Mouse (Mus musculus): ENCODE measurements around the gene Ifi206. TPM values are rescaled to one million over a fixed set of nuclear protein-coding genes. Genes with fewer than 3 reads are reported as not detected.

Gene Ifi206
- polyA plus RNA-seq, 1 experiment from 2014 or later = not detected

- no peak overlapping the region for H3K4me2 ChIP-seq (ENCODE audit: low read depth, low read length)
- H3K27ac ChIP-seq (replicated peaks; ENCODE audit: low read depth, low read length) = no peak overlapping the region
- no peaks in the 10 kb centered on the region for H3K27me3 ChIP-seq (ENCODE audit: control insufficient read depth, insufficient read depth, low read length)
- H3K4me1 ChIP-seq (ENCODE audit: control insufficient read depth, insufficient read depth, low read length) = no peaks in the 10 kb centered on the region
- no peaks in the 10 kb centered on the region for H3K36me3 ChIP-seq (replicated peaks; ENCODE audit: control insufficient read depth, insufficient read depth, low read depth, low read length)
- H3K4me3 ChIP-seq (ENCODE audit: low read depth, low read length) = no peak overlapping the region
- ATAC-seq (replicated peaks; ENCODE audit: insufficient number of reproducible peaks, low FRiP score, low TSS enrichment, low read depth) (peak; percentile 67; the same call in 1 of the 2 replicates), DNase-seq (ENCODE audit: low spot score) (peak; percentile 62)
- H3K9ac ChIP-seq (replicated peaks; ENCODE audit: low read length) = no peak overlapping the region
- WGBS = 52% methylated on average over 7 of the region's 7 CpGs
- H3K9me3 ChIP-seq (replicated peaks; ENCODE audit: control insufficient read depth, low read length) = no peaks in the 10 kb centered on the region
These were observed 34.6 kb downstream of the Ifi206 start for GRCm38 (mm10) chr1:173456139-173456754.

GRCm38 (mm10) chr1:173451665-173452064 lies 39.2 kb downstream of the Ifi206 start:
- no peak overlapping the region for H3K9ac ChIP-seq (replicated peaks; ENCODE audit: low read length)
- WGBS = 84% methylated on average over 5 of the region's 5 CpGs
- no peak overlapping the region for H3K4me3 ChIP-seq (ENCODE audit: low read depth, low read length)
- H3K4me1 ChIP-seq (ENCODE audit: control insufficient read depth, insufficient read depth, low read length) = no peaks in the 10 kb centered on the region
- H3K27ac ChIP-seq (replicated peaks; ENCODE audit: low read depth, low read length) = no peak overlapping the region
- no peaks in the 10 kb centered on the region for H3K9me3 ChIP-seq (replicated peaks; ENCODE audit: control insufficient read depth, low read length)
- H3K27me3 ChIP-seq (ENCODE audit: control insufficient read depth, insufficient read depth, low read length) = no peaks in the 10 kb centered on the region
- no peak for DNase-seq (ENCODE audit: low spot score)
- ATAC-seq (replicated peaks; ENCODE audit: insufficient number of reproducible peaks, low FRiP score, low TSS enrichment, low read depth) = no peak
- H3K36me3 ChIP-seq (replicated peaks; ENCODE audit: control insufficient read depth, insufficient read depth, low read depth, low read length) = no peaks in the 10 kb centered on the region
- no peak overlapping the region for H3K4me2 ChIP-seq (ENCODE audit: low read depth, low read length)

- 85% methylated on average over 4 of the region's 4 CpGs for WGBS
- no peaks in the 10 kb centered on the region for H3K36me3 ChIP-seq (replicated peaks; ENCODE audit: control insufficient read depth, insufficient read depth, low read depth, low read length)
- no peak overlapping the region for H3K9ac ChIP-seq (replicated peaks; ENCODE audit: low read length)
- no peak overlapping the region for H3K4me2 ChIP-seq (ENCODE audit: low read depth, low read length)
- H3K27me3 ChIP-seq (ENCODE audit: control insufficient read depth, insufficient read depth, low read length) = no peaks in the 10 kb centered on the region
- no peaks in the 10 kb centered on the region for H3K9me3 ChIP-seq (replicated peaks; ENCODE audit: control insufficient read depth, low read length)
- H3K4me1 ChIP-seq (ENCODE audit: control insufficient read depth, insufficient read depth, low read length) = no peaks in the 10 kb centered on the region
- H3K27ac ChIP-seq (replicated peaks; ENCODE audit: low read depth, low read length) = no peak overlapping the region
- H3K4me3 ChIP-seq (ENCODE audit: low read depth, low read length) = no peak overlapping the region
- DNase-seq (ENCODE audit: low spot score) (no peak), ATAC-seq (replicated peaks; ENCODE audit: insufficient number of reproducible peaks, low FRiP score, low TSS enrichment, low read depth) (no peak)
These were observed 40.2 kb downstream of the Ifi206 start for GRCm38 (mm10) chr1:173450621-173451020.

GRCm38 (mm10) chr1:173447067-173447466 lies 43.8 kb downstream of the Ifi206 start:
- WGBS = 69% methylated on average over 4 of the region's 4 CpGs
- Histone ChIP-seq H3K27me3 (ENCODE audit: control insufficient read depth, insufficient read depth, low read length) (no peaks in the 10 kb centered on the region), H3K4me3 (ENCODE audit: low read depth, low read length) (no peak overlapping the region), H3K4me1 (ENCODE audit: control insufficient read depth, insufficient read depth, low read length) (no peaks in the 10 kb centered on the region), H3K36me3 (replicated peaks; ENCODE audit: control insufficient read depth, insufficient read depth, low read depth, low read length) (no peaks in the 10 kb centered on the region), H3K27ac (replicated peaks; ENCODE audit: low read depth, low read length) (no peak overlapping the region), H3K9ac (replicated peaks; ENCODE audit: low read length) (no peak overlapping the region), H3K4me2 (ENCODE audit: low read depth, low read length) (no peak overlapping the region), H3K9me3 (replicated peaks; ENCODE audit: control insufficient read depth, low read length) (no peaks in the 10 kb centered on the region)
- no peak for DNase-seq (ENCODE audit: low spot score)
- ATAC-seq (replicated peaks; ENCODE audit: insufficient number of reproducible peaks, low FRiP score, low TSS enrichment, low read depth) = no peak

GRCm38 (mm10) chr1:173443061-173443460 lies 47.8 kb downstream of the Ifi206 start:
- H3K27ac ChIP-seq (replicated peaks; ENCODE audit: low read depth, low read length) = no peak overlapping the region
- no peak for DNase-seq (ENCODE audit: low spot score)
- H3K4me2 ChIP-seq (ENCODE audit: low read depth, low read length) = no peak overlapping the region
- no peaks in the 10 kb centered on the region for H3K4me1 ChIP-seq (ENCODE audit: control insufficient read depth, insufficient read depth, low read length)
- 93% methylated on average over 1 of the region's 1 CpGs for WGBS
- H3K9me3 ChIP-seq (replicated peaks; ENCODE audit: control insufficient read depth, low read length) = no peaks in the 10 kb centered on the region
- ATAC-seq (replicated peaks; ENCODE audit: insufficient number of reproducible peaks, low FRiP score, low TSS enrichment, low read depth) = no peak
- no peak overlapping the region for H3K9ac ChIP-seq (replicated peaks; ENCODE audit: low read length)
- H3K27me3 ChIP-seq (ENCODE audit: control insufficient read depth, insufficient read depth, low read length) = no peaks in the 10 kb centered on the region
- no peak overlapping the region for H3K4me3 ChIP-seq (ENCODE audit: low read depth, low read length)
- no peaks in the 10 kb centered on the region for H3K36me3 ChIP-seq (replicated peaks; ENCODE audit: control insufficient read depth, insufficient read depth, low read depth, low read length)

GRCm38 (mm10) chr1:173441210-173441609 lies 49.6 kb downstream of the Ifi206 start:
- WGBS = 79% methylated on average over 4 of the region's 4 CpGs
- ATAC-seq (replicated peaks; ENCODE audit: insufficient number of reproducible peaks, low FRiP score, low TSS enrichment, low read depth) (no peak), DNase-seq (ENCODE audit: low spot score) (no peak)
- Histone ChIP-seq H3K4me2 (ENCODE audit: low read depth, low read length) (no peak overlapping the region), H3K27ac (replicated peaks; ENCODE audit: low read depth, low read length) (no peak overlapping the region), H3K27me3 (ENCODE audit: control insufficient read depth, insufficient read depth, low read length) (no peaks in the 10 kb centered on the region), H3K36me3 (replicated peaks; ENCODE audit: control insufficient read depth, insufficient read depth, low read depth, low read length) (no peaks in the 10 kb centered on the region), H3K9me3 (replicated peaks; ENCODE audit: control insufficient read depth, low read length) (no peaks in the 10 kb centered on the region), H3K4me3 (ENCODE audit: low read depth, low read length) (no peak overlapping the region), H3K4me1 (ENCODE audit: control insufficient read depth, insufficient read depth, low read length) (no peaks in the 10 kb centered on the region), H3K9ac (replicated peaks; ENCODE audit: low read length) (no peak overlapping the region)

GRCm38 (mm10) chr1:173440681-173441080 lies 50.2 kb downstream of the Ifi206 start:
- H3K36me3 ChIP-seq (replicated peaks; ENCODE audit: control insufficient read depth, insufficient read depth, low read depth, low read length) = no peaks in the 10 kb centered on the region
- H3K9ac ChIP-seq (replicated peaks; ENCODE audit: low read length) = no peak overlapping the region
- H3K4me2 ChIP-seq (ENCODE audit: low read depth, low read length) = no peak overlapping the region
- WGBS = 88% methylated on average over 1 of the region's 1 CpGs
- no peak for ATAC-seq (replicated peaks; ENCODE audit: insufficient number of reproducible peaks, low FRiP score, low TSS enrichment, low read depth)
- H3K4me3 ChIP-seq (ENCODE audit: low read depth, low read length) = no peak overlapping the region
- no peaks in the 10 kb centered on the region for H3K27me3 ChIP-seq (ENCODE audit: control insufficient read depth, insufficient read depth, low read length)
- H3K9me3 ChIP-seq (replicated peaks; ENCODE audit: control insufficient read depth, low read length) = no peaks in the 10 kb centered on the region
- DNase-seq (ENCODE audit: low spot score) = no peak
- H3K4me1 ChIP-seq (ENCODE audit: control insufficient read depth, insufficient read depth, low read length) = no peaks in the 10 kb centered on the region
- no peak overlapping the region for H3K27ac ChIP-seq (replicated peaks; ENCODE audit: low read depth, low read length)

- H3K27me3 ChIP-seq (ENCODE audit: control insufficient read depth, insufficient read depth, low read length) = no peaks in the 10 kb centered on the region
- no peak overlapping the region for H3K27ac ChIP-seq (replicated peaks; ENCODE audit: low read depth, low read length)
- no peak overlapping the region for H3K9ac ChIP-seq (replicated peaks; ENCODE audit: low read length)
- H3K4me3 ChIP-seq (ENCODE audit: low read depth, low read length) = no peak overlapping the region
- H3K4me1 ChIP-seq (ENCODE audit: control insufficient read depth, insufficient read depth, low read length) = no peaks in the 10 kb centered on the region
- ATAC-seq (replicated peaks; ENCODE audit: insufficient number of reproducible peaks, low FRiP score, low TSS enrichment, low read depth) (no peak), DNase-seq (ENCODE audit: low spot score) (no peak)
- H3K4me2 ChIP-seq (ENCODE audit: low read depth, low read length) = no peak overlapping the region
- H3K9me3 ChIP-seq (replicated peaks; ENCODE audit: control insufficient read depth, low read length) = no peaks in the 10 kb centered on the region
- 78% methylated on average over 6 of the region's 6 CpGs for WGBS
- H3K36me3 ChIP-seq (replicated peaks; ENCODE audit: control insufficient read depth, insufficient read depth, low read depth, low read length) = no peaks in the 10 kb centered on the region
These were observed 53.5 kb downstream of the Ifi206 start for GRCm38 (mm10) chr1:173437161-173437953.
